Mouse (Mus musculus) forebrain, embryonic 13.5 days (tissue): Measurements from ENCODE around the gene Keap1. TPM values are rescaled to one million over a fixed set of nuclear protein-coding genes. Genes with fewer than 3 reads are reported as not detected.
"Not testable (repeated sequence)": the region's sequence is repeated elsewhere in the genome, so short reads cannot be mapped to it uniquely, and the experiment has no call there.

Source experiments
- ATAC-seq: fragments of 200-750 bp; cut with Nextera tagmentation; 2 replicates; pipeline ENCODE4 v1.8.0; 2017
- H3K27ac ChIP-seq: fragments of 300-500 bp; sonication (generic); 2 replicates; pipeline ENCODE4 v1.5.1; 2015; ENCODE audit warnings: inconsistent platforms, mild to moderate bottlenecking, moderate library complexity
- H3K27me3 ChIP-seq: fragments of 300-500 bp; sonication (generic); 2 replicates; pipeline ENCODE4 v1.6.1; 2015; ENCODE audit warnings: mild to moderate bottlenecking, inconsistent platforms
- H3K36me3 ChIP-seq: fragments of 300-500 bp; sonication (generic); 2 replicates; pipeline ENCODE4 v1.6.1; 2015; ENCODE audit warnings: mild to moderate bottlenecking, inconsistent platforms; ENCODE audit not compliant: poor library complexity, severe bottlenecking
- H3K4me1 ChIP-seq: fragments of 300-500 bp; sonication (generic); 2 replicates; pipeline ENCODE4 v1.6.1; 2015; ENCODE audit warnings: inconsistent platforms
- H3K4me2 ChIP-seq: fragments of 300-500 bp; sonication (generic); 2 replicates; pipeline ENCODE4 v1.6.1; 2015; ENCODE audit warnings: inconsistent platforms, mild to moderate bottlenecking, moderate library complexity
- H3K4me3 ChIP-seq: fragments of 300-500 bp; sonication (generic); 2 replicates; pipeline ENCODE4 v1.5.1; 2015; ENCODE audit warnings: mild to moderate bottlenecking, inconsistent platforms
- H3K9ac ChIP-seq: fragments of 300-500 bp; sonication (generic); 2 replicates; pipeline ENCODE4 v1.6.1; 2015; ENCODE audit warnings: mild to moderate bottlenecking, inconsistent platforms
- H3K9me3 ChIP-seq: fragments of 300-500 bp; sonication (generic); replicated peaks from 2 replicates; pipeline ENCODE4 v1.6.1; 2016; ENCODE audit warnings: inconsistent platforms
- WGBS: fragments of 180-500 bp; shearing (Covaris S2); methylation state at CpG from one replicate; pipeline ENCODE4 v1.1.7; 2015; 5-methylcytosine and 5-hydroxymethylcytosine counted together
- polyA plus RNA-seq: library from polyadenylated mRNA; unstranded; fragments of >200 nt; fragmentation: Nextera tagmentation; extraction: Ambion mirVana; gene quantifications from 2 replicates; pipeline ENCODE4 v1.2.1, GENCODE M21; 2015

The Keap1 gene
- polyA plus RNA-seq, 1 experiment from 2014 or later: 55.7 TPM

DNA sequence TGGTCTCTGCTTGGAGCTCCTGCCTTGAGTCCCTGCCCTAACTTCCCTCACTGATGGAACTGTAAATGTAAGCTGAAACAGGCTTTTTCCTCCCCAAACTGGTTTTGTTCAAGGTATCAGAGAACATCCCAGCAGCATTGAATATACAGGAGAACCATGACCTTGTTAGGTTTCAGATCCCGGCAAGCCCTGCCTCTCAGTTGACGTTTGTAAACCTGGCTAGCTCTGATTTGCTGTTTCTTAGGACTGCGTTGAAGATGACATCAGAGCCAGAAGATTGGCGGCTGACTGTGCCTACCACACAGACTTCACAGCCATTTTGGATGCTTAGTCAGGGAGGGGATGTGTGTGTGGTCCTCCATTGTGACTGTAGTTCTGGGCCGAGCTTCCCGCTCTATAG, 15.3 kb downstream of the Keap1 start:
- Histone ChIP-seq H3K4me3 (no peak overlapping the region), H3K27me3 (peaks cover 7% of the 10 kb centered on the region; the same call in 1 of the 2 replicates), H3K4me2 (no peak overlapping the region), H3K9ac (no peak overlapping the region), H3K4me1 (peaks cover 17% of the 10 kb centered on the region), H3K27ac (no peak overlapping the region), H3K36me3 (0 out of 2 replicates have a peak, but pooled peaks cover 4% of the 10 kb centered on the region), H3K9me3 (no peaks in the 10 kb centered on the region; the same call in 1 of the 2 replicates)
- 91% methylated on average over 6 of the region's 6 CpGs for WGBS
- ATAC-seq: no peak

DNA sequence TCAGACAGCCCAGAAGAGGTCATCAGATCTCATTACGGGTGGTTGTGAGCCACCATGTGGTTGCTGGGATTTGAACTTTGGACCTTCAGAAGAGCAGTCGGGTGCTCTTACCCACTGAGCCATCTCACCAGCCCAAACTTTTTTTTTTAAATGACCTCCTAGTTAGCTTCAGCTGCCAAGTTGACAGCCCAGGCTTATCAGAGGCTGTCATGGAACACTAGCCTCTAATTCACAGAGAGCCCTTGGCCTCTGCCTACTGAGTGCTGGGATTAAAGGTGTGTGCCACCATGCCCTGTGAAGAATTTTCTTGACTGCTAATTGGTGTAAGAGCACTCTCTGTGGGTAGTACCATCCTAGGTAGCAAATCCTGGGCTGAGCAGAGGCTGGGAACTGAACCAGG, 15.7 kb downstream of the Keap1 start:
- 81% methylated on average over 2 of the region's 2 CpGs for WGBS
- H3K27ac ChIP-seq, ATAC-seq, H3K4me3 ChIP-seq, H3K27me3 ChIP-seq, H3K9me3 ChIP-seq, H3K36me3 ChIP-seq, H3K4me2 ChIP-seq, H3K9ac ChIP-seq: not testable (repeated sequence)
- H3K4me1 ChIP-seq: peaks cover 17% of the 10 kb centered on the region

DNA sequence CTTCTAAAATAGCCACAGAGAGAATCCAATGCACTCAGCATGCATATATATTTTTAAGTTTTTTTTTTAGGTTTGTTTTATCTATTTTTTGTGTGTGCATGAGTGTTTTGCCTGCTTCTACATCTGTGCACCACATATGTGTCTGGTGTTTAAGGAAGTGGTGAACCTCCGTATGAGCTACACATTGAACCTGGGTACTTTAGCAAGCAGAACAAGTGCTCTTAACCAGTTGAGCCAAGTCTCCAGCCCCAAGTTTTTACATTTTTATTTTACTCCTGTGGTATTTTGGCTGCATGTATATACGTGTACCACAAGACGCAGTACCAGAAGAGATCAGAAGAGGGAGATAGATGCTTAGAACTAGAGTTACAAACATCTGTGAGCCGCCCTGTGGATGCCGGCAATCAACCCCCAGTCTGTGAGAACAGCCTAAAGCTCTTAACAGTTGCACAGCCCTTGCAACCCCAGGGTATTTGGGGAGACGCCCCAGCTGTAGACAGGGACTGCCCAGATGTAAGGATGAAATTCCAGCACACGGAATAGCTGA, 17.7 kb downstream of the Keap1 start:
- Histone ChIP-seq H3K36me3 (no peaks in the 10 kb centered on the region), H3K27me3 (peaks cover 7% of the 10 kb centered on the region; the same call in 1 of the 2 replicates), H3K4me2 (peak overlapping the region; percentile 52; the same call in 1 of the 2 replicates), H3K4me3 (no peak overlapping the region), H3K9ac (no peak overlapping the region), H3K27ac (no peak overlapping the region), H3K9me3 (no peaks in the 10 kb centered on the region; the same call in 1 of the 2 replicates), H3K4me1 (peaks cover 12% of the 10 kb centered on the region)
- 18% methylated on average over 7 of the region's 7 CpGs for WGBS
- 0 out of 2 replicates have a peak, but pooled peaks have one; percentile 46 for ATAC-seq

DNA sequence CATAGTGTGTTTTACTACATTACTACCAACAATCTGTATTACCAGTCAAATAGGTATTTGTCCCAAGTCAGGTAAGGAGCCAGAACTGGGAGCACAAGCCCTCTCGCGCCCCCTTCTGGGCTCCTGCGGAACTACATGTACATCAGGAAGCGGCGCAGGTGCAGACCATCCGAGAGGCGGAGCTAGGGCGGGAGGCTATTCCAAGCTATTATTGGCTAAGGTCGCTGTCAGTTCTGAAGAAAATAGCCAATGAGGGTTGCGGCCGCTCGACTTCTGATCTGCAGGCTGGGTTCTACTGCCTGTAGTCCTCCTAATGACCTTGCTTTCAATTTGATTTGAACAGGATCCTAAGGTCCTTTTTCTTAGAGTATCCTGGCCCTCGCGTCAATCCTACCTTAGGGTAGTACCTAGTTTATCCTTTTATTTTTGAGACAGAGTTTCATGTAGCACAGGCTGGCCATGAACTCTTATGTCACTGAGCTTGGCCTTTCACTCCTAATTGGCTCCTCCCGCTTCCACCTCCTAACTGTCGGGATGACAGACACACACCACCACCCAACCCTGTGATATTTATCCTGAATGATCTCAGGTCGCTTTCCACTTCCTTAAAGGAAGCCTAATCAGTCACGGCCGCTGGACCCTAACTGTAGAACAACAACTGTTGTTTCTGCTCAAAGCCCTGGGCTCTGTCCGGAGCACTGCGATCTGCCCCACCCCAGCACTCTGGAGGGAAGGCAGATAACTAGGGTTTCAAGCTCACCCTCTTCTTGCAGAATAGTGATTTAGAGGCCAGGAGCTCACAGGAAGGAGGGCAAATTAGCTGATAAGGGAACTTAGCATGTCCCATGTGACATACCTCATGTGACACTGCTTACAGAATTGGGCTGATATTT, 18.4 kb downstream of the Keap1 start:
- Histone ChIP-seq H3K4me2 (peak overlapping the region; percentile 52), H3K4me1 (peaks cover 15% of the 10 kb centered on the region), H3K27ac (no peak overlapping the region), H3K36me3 (no peaks in the 10 kb centered on the region), H3K4me3 (peak overlapping the region; percentile 27), H3K9ac (peak overlapping the region; percentile 34; the same call in 1 of the 2 replicates), H3K9me3 (no peaks in the 10 kb centered on the region; the same call in 1 of the 2 replicates), H3K27me3 (peaks cover 7% of the 10 kb centered on the region; the same call in 1 of the 2 replicates)
- WGBS: 15% methylated on average over 21 of the region's 21 CpGs
- ATAC-seq: peak; percentile 88

DNA sequence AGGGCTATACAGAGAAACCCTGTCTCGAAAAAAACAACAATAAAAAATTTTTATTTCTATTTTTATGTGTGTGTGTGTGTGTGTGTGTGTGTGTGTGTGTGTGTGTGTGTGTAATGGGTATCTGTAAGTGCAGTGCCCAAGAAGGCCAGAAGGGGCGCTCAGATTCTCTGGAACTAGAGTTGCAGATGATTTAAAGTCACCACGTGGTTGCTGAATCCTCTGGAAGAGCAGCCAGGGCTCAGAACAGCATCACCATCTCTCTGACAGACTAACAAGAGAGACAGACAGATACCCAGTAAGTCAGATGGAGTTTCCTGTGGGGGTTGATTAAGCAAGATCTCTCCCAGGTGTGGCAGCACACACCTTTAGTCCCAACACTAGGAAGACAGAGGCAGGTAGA, 19.3 kb downstream of the Keap1 start:
- Histone ChIP-seq H3K36me3 (no peaks in the 10 kb centered on the region), H3K27me3 (peaks cover under 1% of the 10 kb centered on the region; the same call in 1 of the 2 replicates), H3K4me1 (peaks cover 15% of the 10 kb centered on the region), H3K9me3 (no peaks in the 10 kb centered on the region; the same call in 1 of the 2 replicates), H3K27ac (no peak overlapping the region), H3K4me2 (no peak overlapping the region), H3K4me3 (no peak overlapping the region), H3K9ac (no peak overlapping the region)
- no peak for ATAC-seq
- WGBS: 52% methylated on average over 3 of the region's 3 CpGs

GRCm38 (mm10) chr9:21216050-21216841, 22.9 kb downstream of the Keap1 start:
- Histone ChIP-seq H3K4me2 (no peak overlapping the region), H3K4me1 (peaks cover 14% of the 10 kb centered on the region), H3K36me3 (peaks cover under 1% of the 10 kb centered on the region; the same call in 1 of the 2 replicates), H3K9ac (no peak overlapping the region), H3K9me3 (no peaks in the 10 kb centered on the region), H3K27me3 (no peaks in the 10 kb centered on the region), H3K4me3 (no peak overlapping the region), H3K27ac (peak overlapping the region; percentile 44; the same call in 1 of the 2 replicates)
- ATAC-seq: peak; percentile 57
- WGBS: 78% methylated on average over 25 of the region's 25 CpGs

GRCm38 (mm10) chr9:21213617-21214190, 25.5 kb downstream of the Keap1 start:
- Histone ChIP-seq H3K9ac (no peak overlapping the region), H3K4me2 (no peak overlapping the region), H3K9me3 (no peaks in the 10 kb centered on the region), H3K4me1 (peaks cover 6% of the 10 kb centered on the region), H3K36me3 (peaks cover 7% of the 10 kb centered on the region), H3K4me3 (no peak overlapping the region), H3K27ac (no peak overlapping the region), H3K27me3 (no peaks in the 10 kb centered on the region)
- ATAC-seq: no peak
- 48% methylated on average over 7 of the region's 7 CpGs for whole genome bisulfite sequencing

DNA sequence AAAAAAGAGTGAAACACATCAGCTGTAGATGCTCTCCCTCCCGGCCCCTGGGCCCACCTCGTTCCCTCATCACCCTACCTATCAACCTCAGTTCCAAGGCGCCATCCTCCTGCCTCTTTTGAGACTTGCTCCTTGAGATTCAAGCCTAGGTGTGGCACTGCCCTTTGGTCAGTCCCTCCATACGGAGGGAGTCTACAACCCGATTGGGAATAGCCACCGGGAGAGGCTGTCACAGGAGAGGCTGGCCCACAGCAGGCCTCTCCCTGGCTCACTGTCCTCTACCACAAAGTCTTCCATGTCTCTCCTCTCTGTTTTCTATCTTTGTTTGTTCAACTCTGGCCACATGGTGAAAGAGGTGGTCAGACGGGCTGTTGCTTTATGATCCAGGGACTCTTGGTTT, 27.5 kb downstream of the Keap1 start:
- peaks cover 5% of the 10 kb centered on the region for H3K4me1 ChIP-seq
- H3K9me3 ChIP-seq: no peaks in the 10 kb centered on the region
- H3K4me3 ChIP-seq: no peak overlapping the region
- H3K36me3 ChIP-seq: peaks cover 7% of the 10 kb centered on the region
- H3K4me2 ChIP-seq: no peak overlapping the region
- no peak overlapping the region for H3K9ac ChIP-seq
- ATAC-seq: no peak
- no peaks in the 10 kb centered on the region for H3K27me3 ChIP-seq
- H3K27ac ChIP-seq: no peak overlapping the region
- 82% methylated on average over 7 of the region's 7 CpGs for WGBS

DNA sequence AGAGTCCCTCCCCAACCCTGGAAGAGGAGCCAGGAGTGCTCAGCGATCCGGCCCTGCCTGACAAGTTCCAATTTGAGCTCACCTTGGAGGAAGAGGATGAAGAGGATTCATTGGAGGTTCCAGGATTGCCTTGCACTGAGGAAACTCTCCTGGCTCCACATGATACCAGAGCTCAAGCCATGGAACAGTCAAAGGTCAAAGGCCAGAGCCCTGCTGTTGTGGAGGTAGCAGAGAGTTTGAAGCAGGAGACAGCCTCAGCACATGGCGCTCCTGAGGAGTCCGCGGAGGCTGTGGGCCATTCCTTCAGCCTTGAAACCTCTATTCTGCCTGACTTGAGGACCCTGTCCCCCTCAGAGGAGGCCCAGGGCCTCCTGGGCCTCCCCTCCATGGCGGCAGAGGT, 28.3 kb downstream of the Keap1 start:
- 80% methylated on average over 6 of the region's 6 CpGs for WGBS
- ATAC-seq: no peak
- no peak overlapping the region for H3K4me2 ChIP-seq

GRCm38 (mm10) chr9:21208626-21209025, 30.5 kb downstream of the Keap1 start:
- Histone ChIP-seq H3K27ac (no peak overlapping the region), H3K4me3 (no peak overlapping the region), H3K9me3 (no peaks in the 10 kb centered on the region), H3K4me2 (no peak overlapping the region), H3K4me1 (peaks cover 10% of the 10 kb centered on the region; the same call in 1 of the 2 replicates), H3K36me3 (peaks cover 7% of the 10 kb centered on the region), H3K27me3 (no peaks in the 10 kb centered on the region), H3K9ac (no peak overlapping the region)
- WGBS: 64% methylated on average over 2 of the region's 2 CpGs
- no peak for ATAC-seq

More for the DNA sequence above, 28.3 kb downstream of the Keap1 start:
- Histone ChIP-seq H3K9me3 (no peaks in the 10 kb centered on the region), H3K4me3 (no peak overlapping the region), H3K4me1 (no peaks in the 10 kb centered on the region), H3K9ac (no peak overlapping the region), H3K27me3 (no peaks in the 10 kb centered on the region), H3K27ac (no peak overlapping the region), H3K36me3 (peaks cover 7% of the 10 kb centered on the region)

DNA sequence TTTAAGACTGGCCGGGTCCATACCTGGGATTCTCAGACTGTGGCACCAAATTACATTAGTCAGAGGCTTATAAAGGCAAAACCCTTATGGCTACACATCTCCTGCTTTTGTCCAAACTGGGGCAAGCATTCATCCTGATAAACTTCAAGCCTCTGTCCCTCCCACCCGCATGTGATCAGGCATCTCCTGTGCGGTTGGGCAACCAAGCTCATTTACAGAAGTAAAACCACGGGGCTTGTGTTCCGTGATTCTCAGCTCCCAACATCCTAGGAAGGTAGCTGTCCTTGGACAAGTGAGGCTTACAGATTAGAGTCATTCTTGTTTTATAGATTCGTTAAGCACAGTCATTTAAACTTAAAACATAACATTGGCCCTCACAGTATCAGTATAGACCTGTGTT, 32.3 kb downstream of the Keap1 start:
- peaks cover 10% of the 10 kb centered on the region; the same call in 1 of the 2 replicates for H3K4me1 ChIP-seq
- ATAC-seq: no peak
- no peaks in the 10 kb centered on the region for H3K27me3 ChIP-seq
- no peak overlapping the region for H3K4me3 ChIP-seq
- H3K9me3 ChIP-seq: no peaks in the 10 kb centered on the region
- H3K4me2 ChIP-seq: no peak overlapping the region
- WGBS: 86% methylated on average over 6 of the region's 6 CpGs
- H3K27ac ChIP-seq: no peak overlapping the region
- H3K9ac ChIP-seq: no peak overlapping the region
- peaks cover 7% of the 10 kb centered on the region for H3K36me3 ChIP-seq
